31 mouse cellular contexts compared by ENCODE assay signal in the genomic region with DNA sequence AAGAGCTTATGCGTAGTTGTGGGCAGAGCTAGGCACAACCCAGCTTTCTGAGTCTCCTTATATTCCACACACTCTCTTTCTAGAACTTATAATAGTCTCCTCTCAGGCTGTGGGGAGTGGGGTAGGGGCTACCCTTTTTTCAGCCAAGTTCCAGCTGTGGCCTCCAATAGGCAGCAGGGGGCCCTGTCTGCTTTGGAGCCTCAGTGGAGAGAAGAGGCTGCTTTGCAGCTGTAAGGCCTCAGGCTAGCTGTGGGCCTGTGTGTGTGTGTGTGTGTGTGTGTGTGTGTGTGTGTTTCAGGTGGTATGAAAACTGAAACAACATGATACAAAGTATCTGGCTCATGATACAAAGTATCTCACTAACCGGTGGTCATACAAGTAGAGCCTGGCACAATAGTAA. TPM values are rescaled to one million over a fixed set of nuclear protein-coding genes. Genes with fewer than 3 reads are reported as not detected.
DNase-seq lines count a peak whose midpoint lies in the region; ATAC-seq and TF ChIP-seq lines count a peak whose summit lies in the region.
"Had no signal": no experiment of that assay in that cellular context is flagged by ENCODE, and none has a peak within 500 bp of the region (broad histone marks: within the 10 kb centered on the region; RNA-seq: fewer than 3 reads in every experiment).

No protein-coding gene starts in this region.

- no peak for TF ChIP-seq EP300 in liver, postnatal 0 days (IDR thresholded peaks at IDR 0.05; ENCODE audit: low read depth)

- no peak for DNase-seq in kidney, adult 2 months
- DNase-seq in kidney, adult 8-10 months, result no peak
- no peak for DNase-seq in liver, postnatal 0 days
- no peak for DNase-seq in liver, embryonic 11.5 days (ENCODE audit: low spot score)
- peak; percentile 23 for DNase-seq in ES-CJ7 (ENCODE audit: low read depth, low spot score)
- DNase-seq in midbrain, embryonic 11.5 days (ENCODE audit: low spot score, missing footprints), result no peak
- DNase-seq in retina, embryonic 14.5 days (ENCODE audit: low spot score), result no peak
- DNase-seq: adrenal gland, adult 2 months; adrenal gland, postnatal 36 days; B cell, adult 2 months; cerebellum, adult 18-20 months; cerebellum, postnatal 10 days; gastrocnemius, postnatal 14 days; heart, adult 11 months; kidney, postnatal 10 days; layer of hippocampus, adult 9-11 months; liver; lung, adult 18-20 months; lung, postnatal 4 days; midbrain, embryonic 14.5 days; right cerebral cortex, adult 18-20 months; spleen, adult 18-20 months; thymus, adult 18-20 months; thymus, postnatal 25 days had no signal

- 94% methylated on average over 2 of the region's 2 CpGs for WGBS in kidney, adult 2 months
- whole genome bisulfite sequencing in liver, postnatal 0 days (ENCODE audit: insufficient replicate concordance), result 69% methylated on average over 2 of the region's 2 CpGs
- WGBS in liver, embryonic 11.5 days, result 77% methylated on average over 2 of the region's 2 CpGs
- 82% methylated on average over 2 of the region's 2 CpGs for WGBS in midbrain, embryonic 11.5 days

- H3K4me3 ChIP-seq in kidney, adult 2 months (ENCODE audit: insufficient read depth, low read depth, low read length), result no peak overlapping the region
- no peak overlapping the region for H3K4me3 ChIP-seq in liver, postnatal 0 days (ENCODE audit: low read depth, low read length)
- no peak overlapping the region for H3K4me3 ChIP-seq in liver, embryonic 11.5 days (ENCODE audit: low read depth, low read length)
- no peak overlapping the region for H3K4me3 ChIP-seq in midbrain, embryonic 11.5 days (ENCODE audit: low read depth, low read length)
- H3K4me3 ChIP-seq: embryonic facial prominence, embryonic 10.5 days; embryonic facial prominence, embryonic 15.5 days; forebrain, embryonic 12.5 days; heart, embryonic 10.5 days; heart, embryonic 15.5 days had no signal

- H3K27ac ChIP-seq in kidney, adult 2 months (ENCODE audit: insufficient read depth, low read depth, low read length), result no peak overlapping the region
- no peak overlapping the region for H3K27ac ChIP-seq in liver, postnatal 0 days (ENCODE audit: low read depth)
- H3K27ac ChIP-seq in liver, embryonic 11.5 days (ENCODE audit: low read depth, low read length), result no peak overlapping the region
- H3K27ac ChIP-seq in midbrain, embryonic 11.5 days (ENCODE audit: low read depth, low read length), result no peak overlapping the region
- H3K27ac ChIP-seq: embryonic facial prominence, embryonic 10.5 days; embryonic facial prominence, embryonic 15.5 days; forebrain, embryonic 12.5 days; heart, embryonic 10.5 days; heart, embryonic 15.5 days had no signal

- ATAC-seq in liver, postnatal 0 days, result no peak
- ATAC-seq in liver, embryonic 11.5 days (replicated peaks; ENCODE audit: low FRiP score), result no peak
- no peak for ATAC-seq in midbrain, embryonic 11.5 days (ENCODE audit: low FRiP score)
- ATAC-seq: hindbrain, embryonic 16.5 days; lung, postnatal 0 days had no signal

- H3K9me3 ChIP-seq in liver, postnatal 0 days (ENCODE audit: low read length), result no peaks in the 10 kb centered on the region
- no peaks in the 10 kb centered on the region for H3K9me3 ChIP-seq in liver, embryonic 11.5 days (ENCODE audit: control insufficient read depth, low read length)
- no peaks in the 10 kb centered on the region for H3K9me3 ChIP-seq in midbrain, embryonic 11.5 days (ENCODE audit: control insufficient read depth, low read length)
- H3K9me3 ChIP-seq: embryonic facial prominence, embryonic 10.5 days; embryonic facial prominence, embryonic 15.5 days; forebrain, embryonic 12.5 days; heart, embryonic 10.5 days; heart, embryonic 15.5 days had no signal

- peak; percentile 22; the same call in 1 of the 2 replicates for TF ChIP-seq CTCF in kidney, adult 2 months (conservative IDR thresholded peaks at IDR 0.05; ENCODE audit: insufficient read depth, insufficient read length, low read depth, low read length)
- TF ChIP-seq CTCF in liver, postnatal 0 days (IDR thresholded peaks at IDR 0.05; ENCODE audit: low read depth), result peak; percentile 17; the same call in 1 of the 2 replicates

- TF ChIP-seq POLR2A in kidney, adult 2 months (IDR thresholded peaks at IDR 0.05; ENCODE audit: low read depth, low read length), result no peak

- no peak overlapping the region for H3K9ac ChIP-seq in liver, postnatal 0 days (replicated peaks)
- no peak overlapping the region for H3K9ac ChIP-seq in liver, embryonic 11.5 days (ENCODE audit: low read depth, low read length)
- H3K9ac ChIP-seq in midbrain, embryonic 11.5 days (ENCODE audit: low read length), result no peak overlapping the region
- H3K9ac ChIP-seq: embryonic facial prominence, embryonic 15.5 days; forebrain, embryonic 12.5 days; heart, embryonic 15.5 days had no signal

- no peaks in the 10 kb centered on the region for H3K27me3 ChIP-seq in kidney, adult 2 months (replicated peaks; ENCODE audit: control insufficient read depth, insufficient read depth, low read length)
- peaks cover 29% of the 10 kb centered on the region; the same call in 1 of the 2 replicates for H3K27me3 ChIP-seq in liver, postnatal 0 days (ENCODE audit: insufficient read depth, low read length)
- peaks cover 24% of the 10 kb centered on the region for H3K27me3 ChIP-seq in liver, embryonic 11.5 days (replicated peaks; ENCODE audit: control insufficient read depth, insufficient read depth, low read length)
- H3K27me3 ChIP-seq in midbrain, embryonic 11.5 days (ENCODE audit: control insufficient read depth, insufficient read depth, low read length), result peaks cover 7% of the 10 kb centered on the region

- no peaks in the 10 kb centered on the region for H3K36me3 ChIP-seq in kidney, adult 2 months (ENCODE audit: control insufficient read depth, insufficient read depth, low read length)
- H3K36me3 ChIP-seq in liver, postnatal 0 days (replicated peaks; ENCODE audit: insufficient read depth, low read length), result no peaks in the 10 kb centered on the region
- H3K36me3 ChIP-seq in liver, embryonic 11.5 days (ENCODE audit: control insufficient read depth, insufficient read depth, low read length), result no peaks in the 10 kb centered on the region
- no peaks in the 10 kb centered on the region for H3K36me3 ChIP-seq in midbrain, embryonic 11.5 days (ENCODE audit: control insufficient read depth, insufficient read depth, low read length)
- H3K36me3 ChIP-seq: embryonic facial prominence, embryonic 10.5 days; embryonic facial prominence, embryonic 15.5 days; forebrain, embryonic 12.5 days; heart, embryonic 10.5 days; heart, embryonic 15.5 days had no signal

- no peak overlapping the region for H3K4me2 ChIP-seq in liver, postnatal 0 days (ENCODE audit: low read depth, low read length)
- H3K4me2 ChIP-seq in liver, embryonic 11.5 days, result no peak overlapping the region
- H3K4me2 ChIP-seq in midbrain, embryonic 11.5 days, result no peak overlapping the region
- H3K4me2 ChIP-seq: embryonic facial prominence, embryonic 15.5 days; forebrain, embryonic 12.5 days; heart, embryonic 15.5 days had no signal

- H3K4me1 ChIP-seq in kidney, adult 2 months (ENCODE audit: control insufficient read depth, insufficient read depth, low read length), result no peaks in the 10 kb centered on the region
- no peaks in the 10 kb centered on the region for H3K4me1 ChIP-seq in liver, postnatal 0 days (ENCODE audit: insufficient read depth)
- no peaks in the 10 kb centered on the region; the same call in 1 of the 2 replicates for H3K4me1 ChIP-seq in liver, embryonic 11.5 days (replicated peaks; ENCODE audit: control insufficient read depth, insufficient read depth, low read length)
- no peaks in the 10 kb centered on the region for H3K4me1 ChIP-seq in midbrain, embryonic 11.5 days (ENCODE audit: control insufficient read depth, insufficient read depth, low read length)
- H3K4me1 ChIP-seq: embryonic facial prominence, embryonic 15.5 days; forebrain, embryonic 12.5 days; heart, embryonic 15.5 days had no signal

RNA-seq across cellular contexts. Expression of gene Hoxc4, which starts 58.9 kb away (rescaled TPM):
- polyA plus RNA-seq in kidney, adult 2 months (2012; rRNA removed), result 2.5 and 2.7 TPM in 2 replicates
- polyA plus RNA-seq in liver, postnatal 0 days (2015; fragmentation: Nextera tagmentation; extraction: Ambion mirVana), result 0.07 and 0.11 TPM in 2 replicates
- 5.9 and 6.2 TPM in 2 replicates for polyA plus RNA-seq in liver, embryonic 11.5 days (2014; fragmentation: Nextera tagmentation; extraction: Ambion mirVana)
- not detected in 2 replicates for polyA plus RNA-seq in midbrain, embryonic 11.5 days (2014; fragmentation: Nextera tagmentation; extraction: Ambion mirVana)
- polyA plus RNA-seq: forebrain, embryonic 12.5 days; midbrain, embryonic 14.5 days had no signal
